Mouse (Mus musculus) megakaryocyte, embryonic 14.5 days (primary cell): ENCODE measurements around the gene Ly75.

Experiments
- FLI1 ChIP-seq: IDR thresholded peaks from 2 replicates; pipeline ENCODE4 v1.6.1; 2012; ENCODE audit warnings: low read length, inconsistent platforms, mixed read lengths
- GATA1 ChIP-seq: IDR thresholded peaks from 3 replicates; pipeline ENCODE4 v1.6.1; 2012; ENCODE audit warnings: mixed read lengths, low read length, inconsistent platforms, borderline replicate concordance

- TF ChIP-seq GATA1: no peak
- no peak for TF ChIP-seq FLI1
Measured at GRCm38 (mm10) chr2:60411181-60411580, 28.1 kb upstream of the Ly75 start.
